Mouse (Mus musculus) forebrain, embryonic 12.5 days (tissue): ENCODE measurements around the gene Dram1. TPM values are rescaled to one million over a fixed set of nuclear protein-coding genes. Genes with fewer than 3 reads are reported as not detected.

Experiments
- ATAC-seq: fragments of 200-750 bp; cut with Nextera tagmentation; 2 replicates; pipeline ENCODE4 v1.8.0; 2017; ENCODE audit warnings: moderate TSS enrichment; ENCODE audit not compliant: low FRiP score
- H3K27ac ChIP-seq: fragments of 300-500 bp; sonication (generic); 2 replicates; pipeline ENCODE4 v1.5.1; 2016; ENCODE audit warnings: mild to moderate bottlenecking
- H3K27me3 ChIP-seq: fragments of 300-500 bp; sonication (generic); 2 replicates; pipeline ENCODE4 v1.6.1; 2016; ENCODE audit warnings: mild to moderate bottlenecking
- H3K36me3 ChIP-seq: fragments of 300-500 bp; sonication (generic); replicated peaks from 2 replicates; pipeline ENCODE4 v1.6.1; 2016; ENCODE audit warnings: mild to moderate bottlenecking
- H3K4me1 ChIP-seq: fragments of 300-500 bp; sonication (generic); 2 replicates; pipeline ENCODE4 v1.6.1; 2016
- H3K4me2 ChIP-seq: fragments of 300-500 bp; sonication (generic); 2 replicates; pipeline ENCODE4 v1.6.1; 2016; ENCODE audit warnings: mild to moderate bottlenecking, moderate library complexity
- H3K4me3 ChIP-seq: fragments of 300-500 bp; sonication (generic); replicated peaks from 2 replicates; pipeline ENCODE4 v1.5.1; 2016; ENCODE audit warnings: mild to moderate bottlenecking
- H3K9ac ChIP-seq: fragments of 300-500 bp; sonication (generic); 2 replicates; pipeline ENCODE4 v1.6.1; 2016; ENCODE audit warnings: mild to moderate bottlenecking
- H3K9me3 ChIP-seq: fragments of 300-500 bp; sonication (generic); 2 replicates; pipeline ENCODE4 v1.6.1; 2016
- WGBS: fragments of 180-500 bp; shearing (Covaris S2); methylation state at CpG from one replicate; pipeline ENCODE4 v1.1.7; 2016; 5-methylcytosine and 5-hydroxymethylcytosine counted together
- polyA plus RNA-seq: library from polyadenylated mRNA; unstranded; fragments of >200 nt; fragmentation: Nextera tagmentation; extraction: Ambion mirVana; gene quantifications from 2 replicates; pipeline ENCODE4 v1.2.1, GENCODE M21; 2016

Gene Dram1
- 0.40 and 0.50 TPM in 2 replicates for polyA plus RNA-seq

DNA sequence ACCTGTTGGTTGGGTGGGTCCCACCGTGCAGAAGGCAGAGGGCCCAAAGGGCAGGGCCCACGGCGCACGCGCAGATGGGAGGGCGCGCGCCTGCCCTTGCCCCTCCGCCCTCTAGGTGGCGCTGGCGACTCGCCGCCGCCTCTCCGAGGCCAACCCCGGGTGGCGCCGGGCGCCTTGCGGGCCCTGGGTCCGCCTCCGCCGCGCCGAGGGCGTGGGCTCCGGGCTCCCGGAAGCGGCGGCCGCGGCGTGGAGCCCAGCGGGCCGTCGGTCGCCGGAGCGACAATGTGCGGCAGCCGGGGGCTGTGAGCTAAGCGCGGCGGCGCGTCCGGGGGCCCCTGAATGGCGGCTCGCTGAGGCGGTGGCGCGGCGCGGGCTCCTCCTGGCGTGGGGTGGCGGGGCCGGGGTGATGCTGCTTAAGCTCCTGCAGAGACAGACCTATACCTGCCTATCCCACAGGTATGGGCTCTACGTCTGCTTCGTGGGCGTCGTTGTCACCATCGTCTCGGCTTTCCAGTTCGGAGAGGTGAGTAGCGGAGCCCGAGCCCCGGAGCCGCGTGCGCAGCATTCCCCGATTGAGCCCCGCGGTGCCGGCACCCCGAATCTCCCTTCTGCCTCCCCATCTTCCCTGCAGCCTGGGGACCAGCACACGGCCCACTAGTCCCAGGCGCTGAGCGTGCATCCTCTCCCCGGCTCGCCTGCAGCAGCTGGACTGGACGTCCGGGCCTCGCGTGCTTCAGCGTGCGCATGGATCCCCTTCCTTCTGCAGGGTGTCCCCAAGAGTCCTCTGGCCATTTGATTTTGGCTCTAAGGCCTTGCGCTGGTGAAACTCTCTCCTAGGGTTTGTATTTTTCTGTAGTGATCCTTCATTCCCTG, at the start of gene Dram1, which contains the start of gene Gnptab:
Dram1 (minus strand) TSS at position 68 of the 873 bp plus-strand sequence.
Gnptab (plus strand) TSS at position 120 of the 873 bp plus-strand sequence.
- Histone ChIP-seq H3K36me3 (no peaks in the 10 kb centered on the region), H3K9ac (peak within 1 kb of the TSS; percentile 83), H3K9me3 (no peaks in the 10 kb centered on the region), H3K27me3 (0 out of 2 replicates have a peak, but pooled peaks cover 9% of the 10 kb centered on the region), H3K4me3 (peak within 1 kb of the TSS; percentile 86), H3K4me1 (peaks cover 22% of the 10 kb centered on the region), H3K4me2 (peak within 1 kb of the TSS; percentile 88), H3K27ac (peak within 1 kb of the TSS; percentile 63)
- under 1% methylated on average over 80 of the region's 87 CpGs for WGBS
- ATAC-seq, result peak; percentile 88

GRCm38 (mm10) chr10:88427998-88428397, 49.1 kb upstream of the Dram1 start:
- H3K27ac ChIP-seq, result no peak overlapping the region
- H3K36me3 ChIP-seq, result peaks cover 22% of the 10 kb centered on the region; the same call in 1 of the 2 replicates
- H3K4me2 ChIP-seq, result no peak overlapping the region
- WGBS, result 92% methylated on average over 6 of the region's 6 CpGs
- H3K4me3 ChIP-seq, result no peak overlapping the region
- no peaks in the 10 kb centered on the region for H3K27me3 ChIP-seq
- ATAC-seq, result no peak
- H3K9me3 ChIP-seq, result no peaks in the 10 kb centered on the region
- H3K9ac ChIP-seq, result no peak overlapping the region
- no peaks in the 10 kb centered on the region for H3K4me1 ChIP-seq

DNA sequence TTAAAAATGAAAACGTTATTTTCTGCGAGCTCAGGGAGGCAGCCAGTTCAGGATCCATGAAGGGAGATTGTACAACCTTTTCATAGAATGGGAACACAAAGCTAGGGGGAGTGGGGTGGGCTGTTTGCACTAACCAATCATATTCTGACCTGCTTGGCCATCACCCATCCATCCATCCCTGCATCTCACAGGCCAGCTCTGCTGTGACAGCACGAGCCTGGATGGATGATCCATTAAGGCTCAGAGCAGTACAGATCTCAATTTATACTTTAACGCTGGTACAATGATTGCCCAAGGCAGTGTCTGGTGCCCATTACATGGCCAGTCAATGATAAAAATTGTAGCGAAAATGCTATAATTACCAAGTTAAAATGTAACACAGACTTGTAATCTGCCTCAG, 48.0 kb upstream of the Dram1 start:
- Histone ChIP-seq H3K4me3 (no peak overlapping the region), H3K4me1 (no peaks in the 10 kb centered on the region), H3K27ac (no peak overlapping the region), H3K4me2 (no peak overlapping the region), H3K9ac (no peak overlapping the region), H3K9me3 (no peaks in the 10 kb centered on the region), H3K27me3 (no peaks in the 10 kb centered on the region), H3K36me3 (peaks cover 20% of the 10 kb centered on the region)
- 59% methylated on average over 5 of the region's 5 CpGs for WGBS
- ATAC-seq, result no peak

- 93% methylated on average over 2 of the region's 2 CpGs for WGBS
- H3K4me1 ChIP-seq, result no peaks in the 10 kb centered on the region
- no peak overlapping the region for H3K4me3 ChIP-seq
- no peak overlapping the region for H3K27ac ChIP-seq
- no peak overlapping the region for H3K4me2 ChIP-seq
- H3K27me3 ChIP-seq, result no peaks in the 10 kb centered on the region
- no peak overlapping the region for H3K9ac ChIP-seq
- no peaks in the 10 kb centered on the region for H3K9me3 ChIP-seq
- ATAC-seq, result peak; percentile 77; the same call in 1 of the 2 replicates
- peaks cover 17% of the 10 kb centered on the region for H3K36me3 ChIP-seq
Measured at GRCm38 (mm10) chr10:88426158-88426816, 47.4 kb upstream of the Dram1 start.

GRCm38 (mm10) chr10:88420655-88421435, 42.0 kb upstream of the Dram1 start:
- no peak overlapping the region for H3K27ac ChIP-seq
- H3K9ac ChIP-seq, result no peak overlapping the region
- 93% methylated on average over 19 of the region's 19 CpGs for WGBS
- H3K4me1 ChIP-seq, result no peaks in the 10 kb centered on the region
- no peak overlapping the region for H3K4me3 ChIP-seq
- no peak overlapping the region for H3K4me2 ChIP-seq
- ATAC-seq, result no peak
- H3K36me3 ChIP-seq, result peaks cover 12% of the 10 kb centered on the region; the same call in 1 of the 2 replicates
- H3K9me3 ChIP-seq, result no peaks in the 10 kb centered on the region
- H3K27me3 ChIP-seq, result no peaks in the 10 kb centered on the region

- Histone ChIP-seq H3K36me3 (peaks cover 12% of the 10 kb centered on the region; the same call in 1 of the 2 replicates), H3K27ac (no peak overlapping the region), H3K4me2 (no peak overlapping the region), H3K4me1 (no peaks in the 10 kb centered on the region), H3K4me3 (no peak overlapping the region), H3K9me3 (no peaks in the 10 kb centered on the region), H3K27me3 (no peaks in the 10 kb centered on the region), H3K9ac (no peak overlapping the region)
- no peak for ATAC-seq
- WGBS, result 77% methylated on average over 11 of the region's 11 CpGs
Measured at GRCm38 (mm10) chr10:88420141-88420541, 41.3 kb upstream of the Dram1 start.

GRCm38 (mm10) chr10:88417686-88418085, 38.8 kb upstream of the Dram1 start:
- ATAC-seq, result no peak

GRCm38 (mm10) chr10:88412290-88412995, 33.6 kb upstream of the Dram1 start:
- ATAC-seq, result no peak
- H3K36me3 ChIP-seq, result no peaks in the 10 kb centered on the region; the same call in 1 of the 2 replicates
- WGBS, result 63% methylated on average over 17 of the region's 17 CpGs
- no peaks in the 10 kb centered on the region for H3K27me3 ChIP-seq
- no peak overlapping the region for H3K27ac ChIP-seq
- no peak overlapping the region for H3K4me2 ChIP-seq
- H3K4me3 ChIP-seq, result no peak overlapping the region
- H3K9me3 ChIP-seq, result no peaks in the 10 kb centered on the region
- no peaks in the 10 kb centered on the region for H3K4me1 ChIP-seq
- no peak overlapping the region for H3K9ac ChIP-seq

More at GRCm38 (mm10) chr10:88417686-88418085, 38.8 kb upstream of the Dram1 start:
- Histone ChIP-seq H3K9ac (no peak overlapping the region), H3K4me1 (no peaks in the 10 kb centered on the region), H3K4me2 (no peak overlapping the region), H3K9me3 (no peaks in the 10 kb centered on the region), H3K4me3 (no peak overlapping the region), H3K36me3 (peaks cover 10% of the 10 kb centered on the region; the same call in 1 of the 2 replicates), H3K27me3 (no peaks in the 10 kb centered on the region), H3K27ac (no peak overlapping the region)
- WGBS, result 93% methylated on average over 5 of the region's 5 CpGs

- Histone ChIP-seq H3K9ac (no peak overlapping the region), H3K4me2 (no peak overlapping the region), H3K4me1 (no peaks in the 10 kb centered on the region), H3K4me3 (no peak overlapping the region), H3K9me3 (no peaks in the 10 kb centered on the region), H3K36me3 (no peaks in the 10 kb centered on the region), H3K27me3 (no peaks in the 10 kb centered on the region), H3K27ac (no peak overlapping the region)
- 83% methylated on average over 2 of the region's 2 CpGs for WGBS
- ATAC-seq, result no peak
Measured at GRCm38 (mm10) chr10:88409751-88410150, 30.9 kb upstream of the Dram1 start.

DNA sequence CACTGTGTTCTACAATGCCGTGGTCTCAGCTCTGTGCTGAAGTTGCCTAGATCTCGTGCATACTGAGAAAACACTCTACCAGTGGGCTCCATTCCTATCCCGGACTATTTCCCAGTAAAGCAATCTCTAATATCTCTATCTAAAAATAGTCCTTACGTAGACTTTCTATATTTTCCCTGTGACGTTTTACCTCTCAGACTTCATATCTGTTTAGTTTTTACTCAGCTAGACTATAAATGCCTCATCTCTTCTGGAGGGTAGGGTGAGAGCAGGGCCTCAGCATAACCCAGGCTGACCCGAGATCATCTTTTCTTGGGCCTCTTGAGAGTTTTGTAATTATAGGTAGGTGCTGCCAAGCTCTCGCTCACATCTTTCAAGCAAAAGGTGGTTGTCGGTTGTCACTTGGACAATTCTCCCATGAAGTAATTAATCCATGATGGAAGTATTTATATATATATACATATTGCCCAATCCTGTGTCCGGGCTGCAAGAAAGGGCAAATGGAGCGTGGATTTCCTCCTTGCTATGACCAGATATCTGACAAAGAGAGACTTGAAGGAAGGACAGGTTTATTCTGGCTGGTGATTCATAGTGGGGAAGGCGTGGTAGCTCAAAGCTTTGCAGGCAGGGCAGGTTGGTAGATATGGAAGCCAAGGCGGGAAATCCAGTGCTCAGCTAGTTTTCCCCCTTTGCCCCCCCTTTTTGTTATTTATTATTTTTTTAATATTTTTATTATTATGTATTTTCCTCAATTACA, 29.2 kb upstream of the Dram1 start:
- no peak for ATAC-seq
- Histone ChIP-seq H3K27ac (no peak overlapping the region), H3K27me3 (no peaks in the 10 kb centered on the region), H3K4me2 (no peak overlapping the region), H3K36me3 (no peaks in the 10 kb centered on the region), H3K4me1 (no peaks in the 10 kb centered on the region), H3K9me3 (no peaks in the 10 kb centered on the region), H3K4me3 (no peak overlapping the region), H3K9ac (no peak overlapping the region)
- 94% methylated on average over 12 of the region's 12 CpGs for WGBS

GRCm38 (mm10) chr10:88405812-88406211, 26.9 kb upstream of the Dram1 start:
- Histone ChIP-seq H3K4me1 (no peaks in the 10 kb centered on the region), H3K27me3 (no peaks in the 10 kb centered on the region), H3K4me3 (no peak overlapping the region), H3K9me3 (no peaks in the 10 kb centered on the region), H3K4me2 (no peak overlapping the region), H3K36me3 (no peaks in the 10 kb centered on the region), H3K27ac (no peak overlapping the region), H3K9ac (no peak overlapping the region)
- WGBS, result 87% methylated on average over 7 of the region's 7 CpGs
- no peak for ATAC-seq
